27 mouse cellular contexts compared by ENCODE assay signal in genomic region chr9:63356721-63357120, GRCm38 (mm10).
"Had no signal": no experiment of that assay in that cellular context is flagged by ENCODE, and none has a peak within 500 bp of the region (broad histone marks: within the 10 kb centered on the region; RNA-seq: fewer than 3 reads in every experiment).

No protein-coding gene starts in this region.

- H3K27me3 ChIP-seq: heart, embryonic 12.5 days; hindbrain, embryonic 12.5 days; intestine, embryonic 15.5 days; limb, embryonic 12.5 days; liver, embryonic 13.5 days; liver, embryonic 15.5 days had no signal

- DNase-seq: gastrocnemius, adult 2 months; gastrocnemius, postnatal 10 days; gastrocnemius, postnatal 25 days; heart, adult 18-20 months; heart, postnatal 10 days; heart, postnatal 4 days; kidney, adult 18-20 months; kidney, adult 8-10 months; kidney, postnatal 14 days; kidney, postnatal 4 days; liver; liver, embryonic 13.5 days had no signal

- H3K27ac ChIP-seq: gastrocnemius, adult 2 months; heart, embryonic 10.5 days; hindbrain, embryonic 10.5 days; hindbrain, embryonic 12.5 days; hindbrain, embryonic 14.5 days; intestine, embryonic 15.5 days; kidney, postnatal 0 days; left cerebral cortex, adult 2 months; limb, embryonic 10.5 days; limb, embryonic 12.5 days; liver, embryonic 13.5 days; liver, embryonic 15.5 days had no signal

- H3K4me3 ChIP-seq: gastrocnemius, adult 2 months; heart, embryonic 10.5 days; heart, embryonic 12.5 days; hindbrain, embryonic 10.5 days; hindbrain, embryonic 12.5 days; intestine, embryonic 15.5 days; left cerebral cortex, adult 2 months; limb, embryonic 10.5 days; limb, embryonic 12.5 days; liver, embryonic 13.5 days; liver, embryonic 15.5 days had no signal

- H3K4me2 ChIP-seq: heart, embryonic 12.5 days; hindbrain, embryonic 12.5 days; hindbrain, embryonic 14.5 days; intestine, embryonic 15.5 days; limb, embryonic 12.5 days; liver, embryonic 11.5 days; liver, embryonic 13.5 days; liver, embryonic 15.5 days had no signal

- H3K9me3 ChIP-seq: heart, embryonic 10.5 days; heart, embryonic 12.5 days; hindbrain, embryonic 10.5 days; hindbrain, embryonic 12.5 days; intestine, embryonic 15.5 days; limb, embryonic 10.5 days; limb, embryonic 12.5 days; liver, embryonic 13.5 days; liver, embryonic 15.5 days had no signal

- ATAC-seq: hindbrain, embryonic 16.5 days; inflammation-experienced regulatory T-cells, adult 6 months; intestine, embryonic 15.5 days; intestine, postnatal 0 days had no signal

- H3K9ac ChIP-seq: heart, embryonic 12.5 days; hindbrain, embryonic 12.5 days; hindbrain, embryonic 14.5 days; intestine, embryonic 15.5 days; limb, embryonic 12.5 days; liver, embryonic 13.5 days; liver, embryonic 15.5 days had no signal

- H3K4me1 ChIP-seq: intestine, embryonic 15.5 days; limb, embryonic 10.5 days; limb, embryonic 12.5 days; liver, embryonic 13.5 days; liver, embryonic 15.5 days had no signal

- H3K36me3 ChIP-seq: intestine, embryonic 15.5 days had no signal
